Mouse (Mus musculus): ENCODE results near the gene Gpc5. TPM values are rescaled to one million over a fixed set of nuclear protein-coding genes. Genes with fewer than 3 reads are reported as not detected.

The Gpc5 gene
- polyA plus RNA-seq, 1 experiment from 2014 or later = 1.4 TPM

DNA sequence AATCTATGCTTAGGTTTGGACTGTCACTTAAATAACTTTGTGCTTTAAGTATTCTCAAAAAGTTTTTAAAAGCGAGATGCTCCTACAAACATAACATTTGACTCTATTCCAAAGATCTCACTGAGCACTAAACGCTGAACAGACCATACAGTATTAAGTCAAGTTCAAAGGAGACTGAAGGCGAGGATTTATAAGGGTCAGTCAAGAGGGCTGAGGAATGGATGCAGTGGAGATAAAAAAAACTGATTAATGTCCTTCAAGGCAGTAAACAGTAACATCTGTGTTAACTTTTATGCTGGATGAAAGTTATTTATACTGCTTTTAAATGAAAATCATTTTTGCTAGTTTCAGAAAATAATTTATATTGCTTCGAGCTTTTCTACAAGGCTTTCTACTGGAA lies 906.9 kb downstream of the Gpc5 start:
- no peak overlapping the region for H3K9ac ChIP-seq
- ATAC-seq (ENCODE audit: insufficient number of reproducible peaks, insufficient read depth, low FRiP score, low TSS enrichment) = no peak

DNA sequence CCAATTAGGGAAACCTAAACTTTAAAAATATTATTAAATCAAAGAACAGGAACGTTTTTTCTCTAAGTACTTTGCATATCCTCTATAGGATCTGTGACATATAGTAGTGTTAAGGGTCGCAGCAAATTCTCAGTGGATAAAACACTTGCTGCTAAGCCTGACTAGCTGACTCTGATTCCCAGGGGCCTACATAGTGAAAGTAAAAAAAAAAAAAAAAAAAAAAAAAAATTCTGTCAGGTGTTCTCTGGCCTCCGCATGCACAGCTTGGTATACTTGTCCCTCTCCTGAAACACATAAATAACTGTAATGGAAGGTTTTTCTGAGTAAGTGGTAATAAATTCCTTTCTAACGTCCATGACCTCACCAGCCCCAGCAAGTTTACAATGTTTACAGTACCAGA lies 995.0 kb downstream of the Gpc5 start:
- Histone ChIP-seq H3K4me3 (no peak overlapping the region), H3K9me3 (no peaks in the 10 kb centered on the region), H3K36me3 (no peaks in the 10 kb centered on the region), H3K27ac (no peak overlapping the region), H3K27me3 (no peaks in the 10 kb centered on the region), H3K4me2 (replicated peaks) (no peak overlapping the region), H3K4me1 (no peaks in the 10 kb centered on the region), H3K9ac (no peak overlapping the region)
- no peak for ATAC-seq (ENCODE audit: insufficient number of reproducible peaks, insufficient read depth, low FRiP score, low TSS enrichment)
- WGBS = 77% methylated on average over 4 of the region's 4 CpGs

More for the DNA sequence above, 906.9 kb downstream of the Gpc5 start:
- 59% methylated on average over 4 of the region's 4 CpGs for WGBS
- H3K4me2 ChIP-seq (replicated peaks) = no peak overlapping the region
- no peaks in the 10 kb centered on the region for H3K27me3 ChIP-seq
- no peak overlapping the region for H3K4me3 ChIP-seq
- H3K27ac ChIP-seq = no peak overlapping the region
- H3K36me3 ChIP-seq = no peaks in the 10 kb centered on the region
- H3K9me3 ChIP-seq = no peaks in the 10 kb centered on the region
- H3K4me1 ChIP-seq = no peaks in the 10 kb centered on the region

DNA sequence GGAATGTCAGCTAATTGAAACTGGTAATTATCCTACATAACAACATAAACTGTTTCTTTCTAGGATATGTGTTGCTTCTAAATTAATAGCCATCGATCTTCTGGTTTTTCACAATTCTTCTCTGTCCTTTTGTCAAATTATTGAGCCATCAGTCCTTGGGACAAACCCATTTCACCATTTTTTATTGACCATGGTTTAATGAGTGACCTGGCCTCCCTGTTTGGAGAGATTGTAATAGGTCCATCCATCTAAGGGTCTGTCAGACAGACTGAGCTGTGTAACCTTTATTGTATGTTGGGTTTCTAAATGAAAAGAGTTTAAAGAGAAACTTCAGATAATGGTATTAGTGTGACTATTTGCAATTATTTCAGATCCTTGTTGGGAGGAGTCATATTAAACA lies 1035.9 kb downstream of the Gpc5 start:
- no peak overlapping the region for H3K9ac ChIP-seq
- no peak overlapping the region for H3K4me2 ChIP-seq (replicated peaks)
- H3K4me3 ChIP-seq = no peak overlapping the region
- no peak overlapping the region for H3K27ac ChIP-seq
- no peaks in the 10 kb centered on the region for H3K4me1 ChIP-seq
- no peaks in the 10 kb centered on the region for H3K27me3 ChIP-seq
- ATAC-seq (ENCODE audit: insufficient number of reproducible peaks, insufficient read depth, low FRiP score, low TSS enrichment) = no peak
- 85% methylated on average over 1 of the region's 1 CpGs for WGBS
- H3K9me3 ChIP-seq = no peaks in the 10 kb centered on the region
- no peaks in the 10 kb centered on the region for H3K36me3 ChIP-seq

DNA sequence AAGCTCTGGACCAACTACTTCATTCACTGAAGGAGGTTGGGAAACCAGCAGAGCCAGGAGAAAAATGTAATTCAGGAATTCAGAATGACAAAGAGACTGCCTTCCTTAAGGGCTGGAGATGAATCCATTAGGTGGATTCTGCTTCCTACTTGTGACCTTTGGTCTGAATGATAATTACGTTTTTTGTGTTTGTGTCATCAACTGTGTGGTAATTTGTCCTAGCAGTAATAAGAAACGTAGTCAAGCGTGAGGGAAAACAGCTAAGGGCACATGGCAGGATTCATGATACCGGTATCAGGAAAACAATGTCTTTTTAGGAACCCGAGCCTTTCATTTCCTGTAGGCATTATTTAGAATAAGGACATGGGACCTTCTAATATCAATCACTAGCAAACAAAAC lies 1045.3 kb downstream of the Gpc5 start:
- H3K4me3 ChIP-seq = no peak overlapping the region
- no peak overlapping the region for H3K27ac ChIP-seq
- no peak overlapping the region for H3K9ac ChIP-seq
- H3K4me2 ChIP-seq (replicated peaks) = no peak overlapping the region
- no peaks in the 10 kb centered on the region for H3K36me3 ChIP-seq
- H3K9me3 ChIP-seq = no peaks in the 10 kb centered on the region
- no peak for ATAC-seq (ENCODE audit: insufficient number of reproducible peaks, insufficient read depth, low FRiP score, low TSS enrichment)
- no peaks in the 10 kb centered on the region for H3K27me3 ChIP-seq
- H3K4me1 ChIP-seq = no peaks in the 10 kb centered on the region
- 53% methylated on average over 5 of the region's 5 CpGs for WGBS

DNA sequence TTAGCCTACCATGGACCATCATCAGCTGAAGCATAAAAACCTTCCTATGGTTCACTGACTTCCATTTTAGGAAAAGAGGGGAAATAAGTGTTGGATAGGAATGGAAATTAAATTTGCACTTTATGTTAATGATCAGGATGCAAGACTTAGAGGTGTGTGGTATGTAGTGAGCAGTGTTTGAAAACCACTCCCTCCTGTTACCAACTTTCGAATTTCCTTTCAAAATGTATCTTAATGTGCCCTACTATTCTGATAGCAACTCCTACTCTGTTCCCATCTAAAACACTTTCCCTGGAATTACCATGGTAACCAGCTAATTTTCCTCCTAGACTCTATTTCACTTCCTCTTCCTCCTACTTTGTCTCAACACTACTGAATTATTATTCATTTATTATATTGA lies 1045.8 kb downstream of the Gpc5 start:
- Histone ChIP-seq H3K27me3 (no peaks in the 10 kb centered on the region), H3K9ac (no peak overlapping the region), H3K4me3 (no peak overlapping the region), H3K4me2 (replicated peaks) (no peak overlapping the region), H3K9me3 (no peaks in the 10 kb centered on the region), H3K4me1 (no peaks in the 10 kb centered on the region), H3K36me3 (no peaks in the 10 kb centered on the region), H3K27ac (no peak overlapping the region)
- ATAC-seq (ENCODE audit: insufficient number of reproducible peaks, insufficient read depth, low FRiP score, low TSS enrichment) = no peak
- WGBS = 73% methylated on average over 1 of the region's 1 CpGs

DNA sequence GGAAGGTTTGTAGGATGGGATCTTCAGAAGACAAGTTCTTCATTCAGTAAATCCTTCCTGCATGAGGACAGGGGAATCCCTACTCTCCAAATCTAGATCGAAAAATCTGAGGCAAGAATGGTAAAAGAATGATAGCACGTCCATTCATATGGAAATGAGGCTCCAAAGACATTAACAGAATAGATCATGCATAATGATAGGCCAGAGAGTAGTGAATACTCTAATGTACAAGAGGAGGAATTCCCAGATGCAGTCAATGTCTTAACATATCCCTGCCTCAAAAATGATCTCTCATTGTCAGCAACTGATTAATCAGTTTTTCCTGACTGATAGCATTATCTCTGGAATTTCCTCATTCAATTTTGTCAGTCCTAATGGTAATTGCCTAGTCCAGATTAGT lies 1070.6 kb downstream of the Gpc5 start:
- H3K9ac ChIP-seq = no peak overlapping the region
- no peaks in the 10 kb centered on the region for H3K36me3 ChIP-seq
- no peak overlapping the region for H3K27ac ChIP-seq
- ATAC-seq (ENCODE audit: insufficient number of reproducible peaks, insufficient read depth, low FRiP score, low TSS enrichment) = no peak
- no peak overlapping the region for H3K4me2 ChIP-seq (replicated peaks)
- H3K9me3 ChIP-seq = no peaks in the 10 kb centered on the region
- 69% methylated on average over 2 of the region's 2 CpGs for WGBS
- H3K27me3 ChIP-seq = no peaks in the 10 kb centered on the region
- no peaks in the 10 kb centered on the region for H3K4me1 ChIP-seq
- H3K4me3 ChIP-seq = no peak overlapping the region

DNA sequence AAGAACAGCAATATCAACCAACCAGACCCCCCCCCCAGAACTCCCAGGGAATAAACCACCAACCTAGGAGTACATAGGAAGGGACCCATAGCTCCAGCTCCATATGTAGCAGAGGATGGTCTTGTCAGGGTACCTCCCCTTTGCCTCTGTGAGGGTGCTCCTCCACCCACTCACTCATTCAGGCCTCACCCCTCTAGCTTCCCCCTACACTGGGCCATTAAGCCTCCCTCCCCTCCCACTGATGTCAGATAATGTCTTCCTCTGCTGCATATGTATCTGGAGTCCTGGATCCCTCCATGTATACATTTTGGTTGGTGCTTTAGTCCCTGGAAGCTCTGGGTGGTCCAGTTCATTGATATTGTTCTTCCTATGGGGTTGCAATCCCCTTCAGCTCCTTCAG lies 1075.4 kb downstream of the Gpc5 start:
- Histone ChIP-seq H3K9ac (no peak overlapping the region), H3K36me3 (no peaks in the 10 kb centered on the region), H3K27me3 (no peaks in the 10 kb centered on the region), H3K4me3 (no peak overlapping the region), H3K4me2 (replicated peaks) (no peak overlapping the region), H3K27ac (no peak overlapping the region), H3K4me1 (no peaks in the 10 kb centered on the region), H3K9me3 (no peaks in the 10 kb centered on the region)
- no peak for ATAC-seq (ENCODE audit: insufficient number of reproducible peaks, insufficient read depth, low FRiP score, low TSS enrichment)

DNA sequence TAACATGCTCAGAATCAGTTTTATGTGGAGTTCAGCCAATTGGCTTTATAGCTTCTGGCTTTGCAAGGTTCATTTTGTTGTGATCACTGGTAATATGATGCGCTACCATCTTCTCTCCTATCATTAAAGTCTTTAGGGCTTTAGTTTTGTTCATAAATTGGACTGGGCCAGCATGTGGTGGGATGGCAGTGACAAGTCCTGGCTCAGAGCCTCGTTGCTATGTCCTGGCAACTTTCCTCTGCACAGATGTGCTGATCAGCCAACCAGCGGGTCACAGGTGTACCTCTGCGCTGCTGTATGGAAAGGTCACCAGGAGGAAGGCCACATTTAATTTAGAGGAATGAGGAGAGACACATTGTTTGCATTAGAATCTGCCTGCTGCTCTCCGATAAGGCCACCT lies 1077.1 kb downstream of the Gpc5 start:
- Histone ChIP-seq H3K36me3 (no peaks in the 10 kb centered on the region), H3K9ac (no peak overlapping the region), H3K4me1 (no peaks in the 10 kb centered on the region), H3K27me3 (no peaks in the 10 kb centered on the region), H3K27ac (no peak overlapping the region), H3K4me3 (no peak overlapping the region), H3K4me2 (replicated peaks) (no peak overlapping the region), H3K9me3 (no peaks in the 10 kb centered on the region)
- 51% methylated on average over 5 of the region's 5 CpGs for WGBS
- ATAC-seq (ENCODE audit: insufficient number of reproducible peaks, insufficient read depth, low FRiP score, low TSS enrichment) = no peak

DNA sequence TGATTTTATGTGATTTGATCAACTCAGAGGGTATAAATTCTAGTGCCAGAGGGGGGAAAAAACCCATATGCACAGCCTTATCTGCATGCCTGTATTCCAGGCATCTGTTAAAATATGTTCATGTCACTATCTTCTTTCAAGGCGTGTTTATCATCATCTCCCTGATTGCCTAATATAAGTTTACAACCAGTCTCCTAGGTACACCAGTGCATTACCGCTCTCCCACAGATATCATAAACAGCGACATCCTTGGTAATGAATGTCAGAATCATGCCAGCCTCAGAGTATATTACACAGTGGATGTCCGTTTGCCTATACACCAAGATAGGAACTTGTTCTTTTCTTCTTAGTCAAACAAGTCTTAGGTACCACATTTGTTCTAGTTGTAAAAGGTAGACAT lies 1095.0 kb downstream of the Gpc5 start:
- no peak overlapping the region for H3K4me2 ChIP-seq (replicated peaks)
- ATAC-seq (ENCODE audit: insufficient number of reproducible peaks, insufficient read depth, low FRiP score, low TSS enrichment) = no peak
- H3K27me3 ChIP-seq = no peaks in the 10 kb centered on the region
- H3K4me3 ChIP-seq = no peak overlapping the region
- H3K4me1 ChIP-seq = no peaks in the 10 kb centered on the region
- 90% methylated on average over 4 of the region's 4 CpGs for WGBS
- H3K36me3 ChIP-seq = no peaks in the 10 kb centered on the region
- no peak overlapping the region for H3K9ac ChIP-seq
- H3K27ac ChIP-seq = no peak overlapping the region
- no peaks in the 10 kb centered on the region for H3K9me3 ChIP-seq

DNA sequence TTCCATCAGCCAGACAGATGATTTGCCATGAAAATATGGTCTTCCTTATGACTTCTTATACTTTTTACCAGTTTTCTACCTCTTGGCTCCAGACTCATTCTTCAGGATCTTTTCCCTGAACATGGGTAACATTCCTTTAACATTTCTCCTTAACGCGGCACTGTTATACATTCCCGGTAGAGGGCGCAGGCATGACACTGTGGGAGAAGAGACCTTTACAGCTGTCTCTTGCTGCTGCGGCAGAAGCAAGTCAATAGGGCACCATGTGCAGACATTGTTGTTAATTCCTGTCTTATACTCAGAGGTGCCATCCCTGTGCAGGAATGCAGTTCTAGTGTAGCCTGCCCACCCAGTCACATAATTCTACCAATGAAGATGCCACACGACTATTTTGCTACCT lies 1115.0 kb downstream of the Gpc5 start:
- no peak overlapping the region for H3K4me2 ChIP-seq (replicated peaks)
- no peak for ATAC-seq (ENCODE audit: insufficient number of reproducible peaks, insufficient read depth, low FRiP score, low TSS enrichment)
- no peaks in the 10 kb centered on the region for H3K4me1 ChIP-seq
- H3K4me3 ChIP-seq = no peak overlapping the region
- 26% methylated on average over 6 of the region's 6 CpGs for WGBS
- H3K27me3 ChIP-seq = no peaks in the 10 kb centered on the region
- no peaks in the 10 kb centered on the region for H3K9me3 ChIP-seq
- H3K36me3 ChIP-seq = no peaks in the 10 kb centered on the region
- H3K27ac ChIP-seq = no peak overlapping the region
- no peak overlapping the region for H3K9ac ChIP-seq

DNA sequence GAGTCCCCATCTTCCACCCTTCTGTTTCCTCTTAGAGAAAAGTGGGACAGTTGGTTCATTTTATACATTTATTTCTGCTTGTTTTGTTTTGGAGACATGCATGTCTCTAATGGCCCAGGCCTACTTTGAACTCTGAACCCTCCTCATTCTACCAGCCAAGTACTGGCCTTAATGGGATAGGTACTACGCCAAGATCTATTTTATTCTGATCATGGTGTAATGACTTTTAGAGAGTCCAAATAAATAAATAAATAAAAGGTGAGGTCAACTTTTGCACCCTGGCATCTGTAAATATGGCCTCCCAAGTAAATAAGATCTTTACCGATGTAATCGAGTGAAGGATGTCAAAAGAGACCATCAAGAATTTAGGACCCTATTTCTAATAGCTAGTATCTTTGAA lies 1116.6 kb downstream of the Gpc5 start:
- WGBS = 93% methylated on average over 3 of the region's 3 CpGs
- H3K9ac ChIP-seq = no peak overlapping the region
- H3K27ac ChIP-seq = no peak overlapping the region
- no peaks in the 10 kb centered on the region for H3K27me3 ChIP-seq
- no peak for ATAC-seq (ENCODE audit: insufficient number of reproducible peaks, insufficient read depth, low FRiP score, low TSS enrichment)
- no peaks in the 10 kb centered on the region for H3K9me3 ChIP-seq
- H3K36me3 ChIP-seq = no peaks in the 10 kb centered on the region
- no peaks in the 10 kb centered on the region for H3K4me1 ChIP-seq
- H3K4me3 ChIP-seq = no peak overlapping the region
- H3K4me2 ChIP-seq (replicated peaks) = no peak overlapping the region

DNA sequence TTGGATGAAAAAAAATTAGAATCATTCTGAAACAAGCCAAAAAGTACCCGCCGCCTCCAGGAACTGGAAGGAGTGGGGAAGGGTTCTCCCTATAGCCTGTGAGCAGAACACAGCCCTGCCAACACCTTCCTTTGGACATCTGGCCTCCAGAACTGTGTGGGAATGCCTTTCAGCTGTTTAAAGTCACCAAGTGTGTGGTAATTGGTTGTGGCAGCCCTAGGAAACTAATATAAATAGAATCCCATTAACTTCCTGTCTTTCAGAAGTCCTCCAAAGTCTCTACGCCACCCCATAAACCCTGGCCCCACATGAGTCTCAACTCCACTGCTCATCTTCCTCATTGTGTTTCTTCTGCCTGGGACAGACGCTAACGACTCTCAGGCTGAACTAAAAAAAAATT lies 1117.0 kb downstream of the Gpc5 start:
- H3K4me2 ChIP-seq (replicated peaks) = no peak overlapping the region
- H3K36me3 ChIP-seq = no peaks in the 10 kb centered on the region
- 45% methylated on average over 5 of the region's 5 CpGs for WGBS
- no peak overlapping the region for H3K4me3 ChIP-seq
- H3K27ac ChIP-seq = no peak overlapping the region
- no peaks in the 10 kb centered on the region for H3K27me3 ChIP-seq
- no peaks in the 10 kb centered on the region for H3K4me1 ChIP-seq
- peak; percentile 47; the same call in 1 of the 2 replicates for ATAC-seq (ENCODE audit: insufficient number of reproducible peaks, insufficient read depth, low FRiP score, low TSS enrichment)
- no peaks in the 10 kb centered on the region for H3K9me3 ChIP-seq
- H3K9ac ChIP-seq = no peak overlapping the region

DNA sequence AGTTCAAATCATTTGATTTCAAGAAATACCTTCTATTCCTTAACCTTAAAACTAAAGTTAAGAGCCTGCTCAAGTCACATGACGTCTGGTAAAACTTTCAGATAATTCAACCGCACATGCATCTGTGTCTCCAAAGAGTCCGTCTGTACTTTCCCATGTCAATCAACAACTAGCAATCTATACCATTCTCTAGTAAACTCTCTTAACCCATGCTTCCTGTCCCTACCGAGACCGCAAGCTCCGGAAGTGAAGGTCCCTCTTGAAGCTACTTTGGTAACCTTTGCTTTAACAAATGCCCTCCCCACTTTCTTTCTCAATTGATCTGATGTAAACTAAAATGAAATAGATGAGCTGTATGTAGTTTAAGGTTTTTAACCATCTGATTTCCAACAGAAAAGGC lies 1118.3 kb downstream of the Gpc5 start:
- Histone ChIP-seq H3K27ac (no peak overlapping the region), H3K4me2 (replicated peaks) (no peak overlapping the region), H3K27me3 (no peaks in the 10 kb centered on the region), H3K4me1 (no peaks in the 10 kb centered on the region), H3K9me3 (no peaks in the 10 kb centered on the region), H3K9ac (no peak overlapping the region), H3K36me3 (no peaks in the 10 kb centered on the region), H3K4me3 (no peak overlapping the region)
- ATAC-seq (ENCODE audit: insufficient number of reproducible peaks, insufficient read depth, low FRiP score, low TSS enrichment) = no peak
- 48% methylated on average over 6 of the region's 6 CpGs for WGBS
